Mouse (Mus musculus) adrenal gland, adult 18-20 months (tissue): ENCODE results near the gene Prr5l. TPM values are rescaled to one million over a fixed set of nuclear protein-coding genes. Genes with fewer than 3 reads are reported as not detected.

ENCODE experiments used
- DNase-seq, 2 experiments: peaks; one replicate each; pipeline ENCODE4 v3.0.0; 2021 to 2022; ENCODE audit warnings: low spot score in 2 of 2
- total RNA-seq, 2 experiments: library from RNA; stranded (reverse); gene quantifications; 1 replicate in 1 of 2; 2 replicates in 1 of 2; pipeline ENCODE4 v1.2.3; 2021

The Prr5l gene
- total RNA-seq, 2 experiments from 2014 or later, result 3.9 to 5.6 TPM

DNA sequence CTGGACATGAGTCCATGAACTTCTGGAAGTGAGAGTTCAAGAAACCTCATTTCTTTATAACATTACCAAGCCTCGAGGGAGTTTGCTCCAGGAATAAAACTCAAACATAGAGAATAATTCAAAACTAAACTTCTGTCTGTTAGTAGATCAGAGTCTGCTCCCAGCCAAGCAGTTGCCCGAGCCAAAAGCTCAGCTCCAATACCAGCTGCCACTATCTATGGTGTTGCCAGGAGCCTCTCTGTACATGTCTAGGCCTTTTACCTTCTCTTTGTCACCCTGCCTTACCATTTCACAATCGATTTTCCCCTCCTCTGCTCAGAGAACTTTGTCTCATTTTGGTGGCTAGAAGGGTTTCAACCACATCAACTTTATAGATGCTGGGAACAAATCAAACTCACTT lies 209.3 kb downstream of the Prr5l start:
- no peak for DNase-seq

DNA sequence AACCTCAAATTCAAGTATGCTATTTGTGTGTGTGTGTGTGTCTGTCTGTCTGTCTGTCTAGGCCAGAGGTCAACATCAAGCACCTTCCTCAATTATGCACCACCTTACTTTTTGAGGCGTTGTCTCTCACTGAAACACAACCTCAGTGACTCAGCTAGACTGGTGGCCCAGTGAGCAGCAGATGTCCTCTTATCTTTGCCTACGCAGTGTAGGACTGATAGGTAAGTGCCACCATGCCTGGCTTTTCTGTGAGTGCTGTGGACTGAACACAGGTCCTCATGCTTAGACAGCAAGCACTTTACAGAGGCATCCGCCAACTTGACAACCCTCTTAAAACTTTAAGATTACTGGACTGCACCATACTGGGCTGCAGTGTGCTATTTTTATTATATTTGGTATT lies 214.1 kb downstream of the Prr5l start:
- DNase-seq, result no peak

DNA sequence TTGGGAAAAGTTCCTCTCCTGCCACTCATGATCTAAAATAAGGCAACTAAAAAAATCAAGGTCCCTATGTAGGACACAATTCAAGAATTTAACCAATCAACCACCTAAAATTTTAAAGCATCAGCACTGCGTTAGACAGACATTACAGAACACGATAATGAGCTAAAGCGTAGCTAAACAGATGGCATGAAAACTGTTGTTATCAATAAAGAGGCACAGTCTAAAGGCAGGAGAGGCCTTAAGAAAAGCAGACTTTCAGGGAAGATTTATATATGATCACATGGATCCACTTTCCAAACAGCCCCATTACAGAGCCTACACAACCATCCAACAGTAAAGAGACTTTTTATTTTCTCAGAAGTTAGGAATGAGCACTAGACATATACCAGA lies 217.1 kb downstream of the Prr5l start:
- no peak for DNase-seq

DNA sequence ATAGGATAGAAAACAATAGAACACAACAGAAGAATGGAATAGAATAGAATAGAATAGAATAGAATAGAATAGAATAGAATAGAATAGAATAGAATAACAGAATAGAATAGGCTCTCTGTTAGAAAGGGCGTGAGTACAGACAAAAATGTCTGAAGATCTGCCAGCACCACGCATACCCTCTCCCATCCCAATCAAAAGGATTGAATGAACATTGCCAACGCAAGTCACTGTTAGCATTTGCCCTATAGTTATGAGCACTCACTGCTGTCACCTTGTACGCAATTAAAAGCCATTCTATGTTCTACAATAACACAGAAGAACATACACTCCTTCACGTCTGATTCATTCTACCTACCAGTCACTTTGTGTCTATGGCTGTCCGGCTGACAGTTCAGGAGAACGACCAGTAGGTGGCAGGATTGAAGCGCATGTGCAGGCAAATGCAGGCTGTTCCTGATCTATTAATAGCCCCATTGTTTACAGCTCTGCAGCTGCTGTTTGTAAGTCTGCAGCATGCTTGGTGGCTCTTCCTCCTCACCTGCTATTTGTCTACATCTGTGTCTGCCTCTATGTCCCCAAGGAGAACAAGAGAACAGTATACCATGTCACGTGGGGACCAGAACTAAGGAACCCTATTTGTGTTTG lies 217.6 kb downstream of the Prr5l start:
- peak; percentile 51 to 58 for DNase-seq

Other genes with a start within 250 kb of the Prr5l start
- gene Rag1, start 233.5 kb downstream of the Prr5l start, total RNA-seq, result not detected
- 10 to 100 TPM; 24.7 to 28.4 TPM for gene B230118H07Rik, start 233.5 kb downstream of the Prr5l start, total RNA-seq
- gene Traf6, start 204.6 kb downstream of the Prr5l start, total RNA-seq, result 10 to 100 TPM; 21.0 to 22.9 TPM
- 10 to 100 TPM; 36.5 to 37.1 TPM for gene Commd9, start 3.2 kb upstream of the Prr5l start, total RNA-seq